Mouse (Mus musculus) lung, postnatal 0 days (tissue): ENCODE results near the gene Aknad1.

Experiments used
- CTCF ChIP-seq: IDR thresholded peaks from 2 replicates; pipeline ENCODE4 v1.5.1; 2016; ENCODE audit warnings: antibody characterized with exemption, mild to moderate bottlenecking
- EP300 ChIP-seq: IDR thresholded peaks from 2 replicates; pipeline ENCODE4 v1.6.1; 2016; ENCODE audit warnings: antibody characterized with exemption, mild to moderate bottlenecking, control low read depth

- TF ChIP-seq CTCF (peak; percentile 57), EP300 (no peak)
Measured at GRCm38 (mm10) chr3:108721076-108721991, 18.1 kb upstream of the Aknad1 start.
